Mouse (Mus musculus): ENCODE measurements around the gene Slc5a2.
A peak's percentile ranks its signal among the peaks of the same experiment; 100 is the strongest.

Slc5a2 gene

DNA sequence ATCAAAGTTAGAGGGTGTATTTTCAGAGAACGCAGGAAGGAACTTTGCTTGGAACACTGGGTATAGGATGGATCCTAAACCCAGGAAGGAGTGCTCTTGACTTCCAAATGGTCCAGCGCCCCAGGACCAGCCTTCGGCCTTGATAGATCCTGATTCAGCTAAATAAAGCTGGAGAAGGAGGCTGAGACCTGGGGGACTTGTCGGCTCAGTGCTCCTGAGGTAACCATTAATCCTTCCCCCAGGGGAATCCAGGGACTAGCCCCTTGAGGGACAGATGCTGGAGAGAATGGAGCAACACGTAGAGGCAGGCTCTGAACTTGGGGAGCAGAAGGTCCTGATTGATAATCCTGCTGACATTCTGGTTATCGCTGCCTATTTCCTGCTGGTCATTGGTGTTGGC, at the start of gene Slc5a2:
TSS of gene Slc5a2 (plus strand) at position 247 of the 400 bp plus-strand sequence.
- no peak for DNase-seq

DNA sequence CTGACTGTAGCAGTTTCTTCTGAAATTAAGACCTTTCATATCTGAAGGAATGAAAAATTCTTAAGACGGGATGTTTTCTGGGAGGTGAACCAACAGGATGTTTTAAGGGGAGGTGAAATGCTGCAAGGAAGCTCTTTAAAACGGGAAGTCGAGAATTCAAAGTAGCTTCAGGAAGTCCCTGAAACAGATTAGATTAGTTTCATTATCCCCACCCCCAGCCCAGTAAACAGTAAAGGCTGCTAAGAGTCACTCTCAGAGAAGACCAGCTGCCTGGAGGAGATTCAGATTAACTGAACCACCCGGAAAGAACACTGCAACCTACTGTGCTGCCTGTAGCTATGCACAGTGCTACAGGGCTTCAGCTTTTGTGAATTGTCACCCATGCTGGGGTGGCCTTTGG, 45.5 kb upstream of the Slc5a2 start:
- no peak for DNase-seq

DNA sequence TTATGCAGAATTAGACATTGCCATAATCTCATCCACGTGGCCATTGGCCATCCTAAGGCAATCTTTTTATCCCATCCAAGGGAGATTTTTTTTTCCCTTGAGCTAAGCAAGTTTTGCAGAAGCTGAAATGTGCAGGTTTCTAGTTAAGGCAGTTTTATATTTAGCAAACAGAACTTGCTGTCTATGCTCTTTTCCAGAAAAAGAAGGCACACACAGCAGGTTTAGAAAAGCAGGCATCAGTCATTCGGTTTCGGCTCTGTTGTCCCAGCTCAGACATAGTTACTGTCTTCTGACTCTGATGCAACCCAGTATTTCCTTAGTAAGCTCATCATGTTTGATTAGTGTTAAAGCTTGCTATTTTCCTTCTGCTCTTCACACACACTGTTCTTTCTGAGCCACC, 44.5 kb upstream of the Slc5a2 start:
- DNase-seq: no peak

DNA sequence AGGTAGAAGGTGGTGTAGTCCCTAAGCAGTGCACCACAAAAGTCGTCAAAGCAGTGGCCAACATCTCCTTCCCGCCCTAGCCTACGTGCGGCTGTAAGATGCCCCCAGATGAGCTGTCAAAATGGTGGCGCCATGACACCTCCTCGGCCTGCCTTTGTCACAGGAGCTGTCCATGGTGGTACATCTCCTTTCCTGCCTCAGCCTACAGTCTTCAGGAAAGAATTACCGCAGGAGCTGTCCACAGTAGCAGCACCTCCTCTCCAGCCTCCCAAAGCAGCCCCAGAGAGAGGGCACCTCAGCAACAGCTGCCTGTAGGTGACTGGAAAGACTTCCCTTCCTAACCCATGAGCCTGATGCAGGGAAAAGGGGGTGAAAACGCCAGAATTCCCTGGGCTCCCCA, 33.7 kb upstream of the Slc5a2 start:
- DNase-seq: peak; percentile 21

DNA sequence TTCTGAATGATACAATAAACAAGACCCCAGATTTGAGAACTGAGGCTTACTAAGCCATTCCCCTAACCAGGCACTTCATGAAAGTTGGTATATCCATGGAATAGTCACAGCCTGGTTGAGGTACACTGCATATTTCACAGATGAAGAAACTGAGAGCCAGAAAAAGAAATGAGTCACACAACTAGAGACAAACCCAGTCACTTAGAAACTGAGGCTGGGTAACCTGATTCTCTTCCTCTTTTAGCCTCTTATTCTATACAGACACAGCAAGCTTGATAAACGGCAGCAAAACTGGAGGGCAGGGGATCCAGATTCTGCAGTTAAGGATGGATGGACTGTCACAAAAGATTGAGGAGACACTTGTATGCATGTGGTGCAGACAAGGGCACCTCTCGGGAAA, 30.7 kb upstream of the Slc5a2 start:
- no peak for DNase-seq

DNA sequence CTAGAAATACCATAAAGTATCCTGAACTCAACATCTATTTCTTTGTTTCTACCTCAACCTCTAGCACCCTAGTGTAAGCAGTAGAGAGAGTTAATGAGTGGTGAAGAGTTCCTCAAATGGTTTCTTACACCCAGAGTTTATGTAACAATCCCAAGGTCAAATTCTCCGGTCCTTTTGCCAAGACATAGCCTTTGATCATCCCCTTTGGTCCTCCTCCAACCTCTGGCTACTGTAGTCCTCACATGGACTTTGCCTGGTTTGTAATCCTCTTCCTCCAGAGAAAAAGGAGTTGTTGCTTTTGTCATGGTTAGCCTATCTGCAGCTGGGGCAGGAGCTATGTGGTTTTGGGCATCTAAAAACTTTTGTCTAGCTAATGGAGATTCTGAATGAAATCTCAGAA, 30.0 kb upstream of the Slc5a2 start:
- DNase-seq: no peak

DNA sequence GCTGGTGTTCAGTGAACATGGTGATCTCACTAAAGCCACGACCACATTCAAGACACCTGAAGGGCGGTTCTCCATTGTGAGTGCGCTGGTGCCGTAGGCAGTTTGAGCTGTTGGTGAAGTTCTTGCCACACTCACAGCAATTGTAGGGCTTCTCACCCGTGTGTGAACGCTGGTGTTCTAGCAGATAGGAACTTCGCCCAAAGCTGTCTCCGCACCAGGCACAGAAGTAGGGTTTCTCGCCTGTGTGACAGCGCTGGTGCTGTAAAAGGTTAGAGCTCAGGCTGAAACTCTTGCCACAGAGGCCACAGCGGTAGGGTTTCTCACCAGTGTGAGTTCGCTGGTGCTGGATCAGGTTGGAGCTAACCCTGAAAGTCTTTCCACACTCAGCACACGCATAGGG, 29.0 kb upstream of the Slc5a2 start:
- no peak for DNase-seq

DNA sequence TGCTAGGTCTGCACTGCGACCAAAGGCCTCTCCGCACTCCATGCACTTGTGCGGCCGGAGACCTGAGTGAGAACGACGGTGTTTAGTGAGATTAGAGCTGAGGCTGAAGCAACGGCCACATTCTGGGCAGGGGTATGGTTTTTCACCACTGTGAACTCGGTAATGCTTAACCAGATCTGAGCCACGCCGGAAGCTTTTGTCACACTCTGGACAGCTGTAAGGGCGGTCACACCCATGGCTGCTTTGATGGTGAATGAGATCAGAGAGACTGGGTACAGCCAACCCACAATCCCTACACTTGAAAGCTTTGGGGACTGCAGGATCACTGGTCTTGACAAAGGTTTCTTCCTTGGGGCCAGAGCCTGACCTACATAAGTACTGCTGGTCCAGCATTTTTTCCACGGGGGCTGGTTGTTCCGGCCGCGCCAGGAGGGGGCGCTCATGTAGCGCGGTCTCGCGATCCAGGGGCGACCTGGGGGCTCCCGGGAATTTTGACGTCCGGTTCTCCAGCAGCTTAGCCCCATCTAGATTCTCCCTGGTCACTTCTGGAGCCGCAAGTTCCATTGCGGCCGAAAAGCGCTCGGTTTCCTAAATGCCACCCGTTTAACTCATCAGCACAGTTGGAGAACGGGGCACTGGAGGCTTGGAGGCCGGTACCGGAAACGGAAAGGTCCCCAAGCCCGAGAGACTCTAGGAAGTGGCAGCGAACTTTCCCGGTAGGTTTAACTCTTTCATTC, 28.4 kb upstream of the Slc5a2 start, which contains the start of gene Armc5:
TSS of gene Armc5 (plus strand) at position 487 of the 737 bp plus-strand sequence.
- peak; percentile 88 for DNase-seq

DNA sequence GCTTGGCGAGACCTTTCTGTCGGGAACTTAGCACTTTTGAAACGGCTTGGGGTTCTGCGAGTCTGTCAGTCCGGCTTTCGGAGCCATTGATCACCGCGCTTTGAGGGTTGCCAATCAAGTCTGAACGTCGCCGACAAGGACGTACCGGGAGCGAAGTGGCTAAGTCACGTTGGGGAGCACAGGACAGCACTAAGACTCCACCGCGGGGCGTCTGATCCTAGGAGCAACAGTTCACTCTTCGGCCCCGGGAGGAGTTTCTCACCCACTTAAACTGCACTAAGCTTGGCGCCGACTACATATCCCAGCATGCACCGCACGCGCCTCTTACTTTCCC, 27.9 kb upstream of the Slc5a2 start:
- no peak for DNase-seq

DNA sequence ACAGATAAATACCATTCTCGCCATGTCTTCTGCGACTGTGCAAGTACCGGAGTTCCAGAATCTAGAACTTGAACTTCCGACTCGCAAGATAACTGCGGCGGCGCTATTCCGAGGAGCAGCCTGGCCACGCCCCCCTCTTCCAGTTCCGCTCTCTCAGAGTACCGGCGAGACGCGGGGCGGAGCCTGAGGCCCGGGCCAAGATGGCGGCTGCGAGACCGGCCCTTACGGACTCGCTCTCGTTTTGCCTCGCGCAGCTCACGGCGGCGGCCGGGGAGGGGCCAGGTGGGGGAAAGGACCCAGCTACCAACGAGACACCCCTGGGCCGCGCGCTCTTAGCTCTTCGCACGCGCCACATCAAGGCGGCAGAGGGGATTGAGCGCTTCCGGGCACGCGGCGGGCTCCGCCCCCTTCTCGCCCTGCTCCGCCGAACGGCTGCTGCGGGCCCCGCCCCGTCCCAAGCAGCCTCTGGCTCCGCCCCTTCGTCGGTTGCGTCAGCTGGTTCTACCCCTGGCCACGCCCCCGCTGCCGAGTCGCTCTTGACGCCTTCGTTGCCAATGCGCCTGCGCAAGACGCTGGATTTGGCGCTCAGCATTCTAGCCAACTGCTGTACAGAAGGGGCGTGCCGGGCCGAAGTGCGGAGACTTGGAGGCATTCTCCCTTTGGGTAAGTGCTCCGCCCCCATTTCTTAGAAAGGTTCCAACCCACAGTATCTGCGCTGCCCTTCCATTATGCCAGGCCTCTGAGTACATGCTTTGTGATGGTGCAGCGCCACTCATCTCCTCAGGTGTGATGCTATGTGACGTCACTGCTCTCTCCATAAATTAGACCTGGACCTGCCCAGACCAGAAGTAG, 27.3 kb upstream of the Slc5a2 start, which contains the start of gene 9130023H24Rik:
TSS of gene 9130023H24Rik (minus strand) at position 105 of the 852 bp plus-strand sequence.
- peak; percentile 100 for DNase-seq

DNA sequence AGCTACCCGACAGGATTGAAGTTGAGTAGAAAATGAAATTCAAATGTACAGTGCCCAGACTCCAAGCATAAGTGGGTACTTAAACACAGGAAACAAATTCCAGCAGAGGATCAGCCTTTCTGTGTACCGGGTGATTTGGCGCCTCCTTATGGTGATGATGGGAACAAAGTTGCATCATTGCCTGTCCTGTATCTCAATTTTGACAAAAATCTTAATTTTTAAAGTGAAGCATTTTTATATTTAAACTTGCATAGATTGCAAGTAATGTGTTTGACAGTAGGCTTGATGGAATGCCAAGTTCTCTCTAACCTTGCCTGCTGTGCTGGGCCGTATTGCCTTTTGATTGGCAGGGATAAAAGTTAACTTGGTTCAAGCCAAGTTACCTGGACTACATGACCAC, 26.5 kb upstream of the Slc5a2 start:
- DNase-seq: peak; percentile 70

DNA sequence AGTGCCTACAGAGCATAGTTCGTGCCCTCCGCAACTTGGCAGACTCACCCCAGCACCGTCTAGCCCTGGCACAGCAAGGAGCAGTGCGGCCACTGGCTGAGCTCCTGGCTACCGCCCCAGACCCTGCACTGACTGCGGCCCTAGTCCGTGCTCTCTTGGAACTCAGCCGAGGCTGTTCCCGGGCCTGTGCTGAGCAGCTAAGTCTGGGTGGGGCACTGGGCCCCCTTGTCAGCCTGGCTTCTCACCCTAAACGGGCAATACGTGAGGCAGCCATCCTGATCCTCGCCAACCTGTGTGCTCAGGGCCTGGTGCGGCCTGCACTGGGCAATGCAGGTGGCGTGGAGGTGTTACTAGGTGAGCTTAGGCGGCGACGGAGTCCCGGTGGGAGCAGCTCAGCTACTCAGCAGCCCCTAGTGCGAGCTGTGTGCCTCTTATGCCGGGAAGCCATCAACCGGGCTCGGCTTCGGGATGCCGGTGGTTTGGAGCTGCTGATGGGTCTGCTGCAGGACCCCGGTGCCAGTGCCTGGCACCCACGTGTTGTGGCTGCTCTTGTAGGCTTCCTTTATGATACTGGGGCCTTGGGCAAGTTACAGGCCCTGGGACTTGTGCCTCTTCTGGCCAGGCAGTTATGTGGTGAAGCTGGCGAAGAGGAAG, 25.2 kb upstream of the Slc5a2 start:
- no peak for DNase-seq

DNA sequence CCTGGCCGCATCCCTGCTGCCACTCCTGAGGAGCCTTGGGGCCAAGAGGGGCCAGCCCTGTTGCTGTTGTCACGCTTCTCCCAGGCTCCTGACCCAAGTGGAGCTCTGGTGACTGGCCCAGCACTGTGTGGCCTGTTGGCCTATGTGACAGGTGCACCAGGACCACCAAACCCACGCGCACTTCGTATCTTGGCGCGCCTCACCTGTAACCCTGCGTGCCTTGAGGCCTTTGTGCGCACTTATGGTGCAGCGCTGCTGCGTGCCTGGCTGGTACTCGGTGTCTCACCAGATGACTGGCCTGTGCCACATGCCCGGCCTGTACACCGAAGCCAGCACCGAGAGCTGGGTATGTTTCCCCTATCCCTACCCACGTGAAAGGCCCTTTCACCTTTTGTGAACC, 23.1 kb upstream of the Slc5a2 start:
- no peak for DNase-seq

DNA sequence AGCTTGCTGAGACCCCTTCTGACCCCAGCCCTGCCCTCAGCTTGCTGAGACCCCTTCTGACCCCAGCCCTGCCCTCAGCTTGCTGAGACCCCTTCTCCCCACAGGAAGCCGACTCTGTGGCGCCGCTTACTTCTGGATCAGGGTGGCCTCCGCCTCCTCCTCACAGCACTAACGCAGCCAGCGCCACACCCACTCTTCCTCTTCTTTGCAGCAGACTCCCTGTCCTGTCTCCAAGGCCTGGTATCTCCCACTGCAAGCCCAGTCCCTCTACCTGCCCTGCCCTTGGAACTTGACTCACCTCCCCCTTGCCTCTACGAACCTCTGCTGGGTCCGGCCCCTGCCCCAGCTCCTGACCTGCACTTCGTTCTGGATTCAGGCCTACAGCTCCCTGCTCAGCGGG, 21.5 kb upstream of the Slc5a2 start:
- no peak for DNase-seq

DNA sequence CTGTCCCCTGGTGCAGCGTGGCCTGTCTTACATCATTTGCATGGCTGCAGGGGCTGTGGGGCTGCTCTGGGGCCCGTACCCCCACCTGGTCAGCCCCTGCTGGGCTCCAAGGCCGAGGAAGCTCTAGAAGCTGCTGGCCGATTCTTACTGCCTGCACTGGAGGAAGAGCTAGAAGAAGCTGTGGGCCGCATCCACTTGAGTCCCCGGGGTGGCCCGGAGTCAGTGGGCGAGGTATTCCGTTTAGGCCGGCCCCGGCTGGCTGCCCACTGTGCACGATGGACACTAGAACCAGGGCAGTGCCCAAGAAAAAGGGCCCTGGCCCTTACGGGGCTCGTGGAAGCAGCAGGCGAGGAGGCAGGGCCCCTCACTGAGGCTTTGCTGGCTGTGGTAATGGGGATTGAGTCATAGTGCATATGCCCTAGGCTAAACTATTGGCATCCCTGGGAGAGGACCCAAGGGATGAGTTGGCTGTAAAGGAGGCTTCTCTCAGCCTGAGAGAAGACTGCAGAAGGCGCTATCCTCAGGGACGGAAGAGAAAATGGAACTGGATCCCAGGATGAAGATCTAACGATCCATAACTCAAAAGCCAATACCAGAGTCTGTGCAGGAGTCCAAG, 20.9 kb upstream of the Slc5a2 start:
- no peak for DNase-seq

DNA sequence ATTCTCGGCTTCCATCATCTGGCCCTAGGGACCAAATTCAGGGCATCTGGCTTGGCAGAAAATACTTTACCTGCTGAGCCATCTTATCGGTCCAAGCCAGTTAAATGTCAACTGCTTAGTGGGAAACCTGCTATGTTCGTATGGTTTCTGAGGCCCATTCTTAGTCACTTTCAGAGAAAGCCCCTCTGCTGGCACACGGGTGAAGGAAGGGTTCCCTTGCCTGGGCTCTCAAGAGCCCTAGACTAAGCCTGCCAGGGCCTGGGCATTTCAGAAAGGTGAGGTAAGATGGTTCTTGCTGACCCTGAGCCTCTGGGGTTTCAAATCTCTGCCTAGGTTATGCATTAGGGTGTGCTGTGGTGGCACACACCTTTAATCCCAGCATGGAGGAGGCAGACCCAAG, 19.9 kb upstream of the Slc5a2 start:
- DNase-seq: no peak

DNA sequence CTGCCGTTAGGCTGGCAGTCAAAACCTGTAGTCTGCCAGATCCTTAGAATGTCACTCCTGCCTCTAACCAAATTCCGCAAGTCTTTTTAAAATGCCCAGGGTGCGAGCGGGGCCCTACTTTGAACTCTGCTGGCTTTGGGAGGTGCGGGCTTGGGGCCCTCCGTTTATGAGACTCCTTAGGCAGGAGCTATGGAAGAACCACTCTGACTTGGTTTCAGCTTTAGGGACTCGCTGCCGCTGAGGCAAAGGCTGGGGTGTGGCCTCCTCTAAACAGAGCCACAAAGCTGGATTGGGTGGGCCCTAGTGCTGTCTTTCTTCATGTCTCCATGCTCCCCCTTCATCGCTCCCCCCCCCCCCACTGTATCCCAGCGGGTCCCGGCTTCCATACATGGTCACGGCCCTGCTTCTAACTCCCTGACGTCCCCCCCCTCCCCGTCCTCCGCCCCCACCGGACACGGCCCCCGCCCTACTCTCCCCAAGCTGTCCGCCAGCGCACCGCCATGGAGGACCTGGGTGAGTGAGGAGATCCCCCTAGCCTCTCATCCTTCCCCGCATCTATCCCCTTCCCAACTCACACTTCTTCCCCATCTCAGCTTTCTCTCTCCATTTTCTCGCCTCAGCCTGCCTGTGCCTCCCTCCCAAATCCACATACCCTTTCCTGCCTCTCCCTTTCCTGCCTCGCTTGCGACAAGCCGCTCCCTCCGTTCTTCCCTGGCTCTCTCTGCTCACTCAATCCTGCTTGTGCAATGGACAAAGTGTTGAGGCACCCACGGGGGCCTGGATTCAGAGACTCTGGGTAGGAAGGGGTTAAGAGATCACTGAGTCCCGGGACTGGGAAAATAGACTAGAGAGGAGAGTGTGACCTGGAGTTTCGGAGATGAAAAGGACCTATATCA, 18.7 kb upstream of the Slc5a2 start, which contains the start of gene Tgfb1i1:
TSS of gene Tgfb1i1 (plus strand) at position 317 of the 896 bp plus-strand sequence.
- DNase-seq: peak; percentile 68

DNA sequence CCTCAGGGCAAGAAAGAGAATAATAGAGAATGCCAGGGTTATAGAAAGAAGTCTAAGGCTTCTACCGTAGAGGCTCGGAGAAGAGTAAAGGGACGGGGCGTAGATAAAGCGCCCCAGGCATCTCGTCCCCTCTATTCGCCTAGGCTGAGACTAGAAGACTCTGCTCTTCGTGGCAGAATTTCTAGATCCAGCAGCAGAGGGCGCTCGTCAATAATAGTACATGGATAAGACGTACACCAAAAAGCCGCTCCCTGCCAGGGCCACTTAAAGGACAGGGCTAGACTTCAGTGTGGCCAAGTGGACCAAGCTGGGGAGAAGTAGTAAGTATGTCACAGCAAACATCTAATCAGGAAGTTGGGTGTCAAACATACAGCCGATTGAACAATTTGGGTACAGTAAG, 18.0 kb upstream of the Slc5a2 start:
- peak; percentile 94 for DNase-seq

DNA sequence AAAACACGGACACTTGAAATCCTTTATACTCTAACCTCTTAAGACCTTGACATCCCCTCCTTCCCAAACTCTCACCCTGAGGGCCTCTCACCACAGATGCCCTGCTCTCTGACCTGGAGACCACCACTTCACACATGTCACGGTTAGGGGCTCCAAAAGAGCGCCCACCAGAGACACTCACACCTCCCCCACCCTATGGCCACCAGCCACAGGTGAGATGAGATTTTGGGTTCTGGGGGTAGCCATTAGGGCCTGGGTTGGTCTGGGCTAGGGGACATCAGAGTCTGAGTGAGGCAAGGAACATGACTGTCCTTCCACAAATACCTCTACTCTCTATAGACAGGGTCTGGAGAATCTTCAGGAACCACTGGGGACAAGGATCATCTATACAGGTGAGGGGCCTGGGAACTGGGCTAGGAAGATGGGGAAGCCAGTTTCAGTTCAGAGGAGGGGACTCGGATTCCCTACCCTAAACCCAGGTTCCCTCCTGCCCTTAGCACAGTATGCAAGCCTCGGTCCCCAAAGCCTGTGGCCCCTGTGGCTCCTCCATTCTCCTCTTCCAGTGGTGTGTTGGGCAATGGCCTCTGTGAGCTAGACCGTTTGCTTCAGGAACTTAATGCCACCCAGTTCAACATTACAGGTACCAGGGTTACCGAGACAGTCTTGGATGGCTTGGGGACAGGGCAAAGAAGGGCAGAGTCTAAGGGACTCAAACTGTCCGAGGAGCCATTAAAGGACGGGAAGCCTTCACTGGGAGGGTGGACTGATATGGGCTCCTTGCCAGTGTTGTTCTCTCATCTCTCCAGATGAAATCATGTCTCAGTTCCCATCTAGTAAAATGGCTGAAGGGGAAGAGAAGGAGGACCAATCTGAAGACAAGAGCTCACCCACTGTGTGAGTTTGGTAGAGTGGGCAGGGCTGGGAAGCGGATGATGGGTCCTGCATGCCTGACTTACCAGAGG, 17.1 kb upstream of the Slc5a2 start:
- DNase-seq: no peak

DNA sequence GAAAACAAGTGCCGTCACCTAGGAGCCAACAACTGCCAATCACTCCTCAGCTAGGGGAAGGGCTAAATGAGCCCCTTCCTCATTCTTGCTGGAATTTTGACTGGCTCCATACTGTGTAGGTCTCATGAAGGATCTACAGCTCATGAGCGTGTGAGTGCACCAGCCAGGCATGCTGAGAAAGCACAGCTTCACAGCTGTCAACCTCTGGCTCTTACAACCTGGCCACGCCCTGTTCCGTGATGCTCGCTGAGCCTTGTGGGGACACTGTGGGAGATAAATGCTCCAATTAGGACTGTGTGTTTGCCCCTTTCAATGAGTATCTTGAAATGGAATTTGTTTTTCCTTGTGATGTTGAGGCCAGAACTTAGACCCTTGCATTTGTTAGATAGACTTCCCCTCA, 15.5 kb upstream of the Slc5a2 start:
- DNase-seq: no peak

DNA sequence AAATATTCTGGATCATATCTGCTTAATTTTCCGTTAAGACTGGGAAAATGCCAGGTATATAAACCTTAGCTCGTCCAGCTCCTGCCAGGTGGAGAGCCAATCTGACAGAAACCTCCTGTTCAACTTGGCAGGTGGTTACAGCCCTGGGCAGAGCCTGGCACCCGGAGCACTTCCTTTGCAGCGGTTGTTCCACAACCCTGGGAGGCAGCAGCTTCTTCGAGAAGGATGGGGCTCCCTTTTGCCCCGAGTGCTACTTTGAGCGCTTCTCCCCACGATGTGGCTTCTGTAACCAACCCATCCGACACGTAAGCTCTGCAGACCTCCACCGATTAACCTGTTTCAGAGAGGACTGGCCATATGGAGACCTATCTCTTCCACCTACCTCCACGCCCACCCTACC, 13.5 kb upstream of the Slc5a2 start:
- DNase-seq: no peak
